17 mouse cellular contexts compared by ENCODE assay signal in the genomic region with DNA sequence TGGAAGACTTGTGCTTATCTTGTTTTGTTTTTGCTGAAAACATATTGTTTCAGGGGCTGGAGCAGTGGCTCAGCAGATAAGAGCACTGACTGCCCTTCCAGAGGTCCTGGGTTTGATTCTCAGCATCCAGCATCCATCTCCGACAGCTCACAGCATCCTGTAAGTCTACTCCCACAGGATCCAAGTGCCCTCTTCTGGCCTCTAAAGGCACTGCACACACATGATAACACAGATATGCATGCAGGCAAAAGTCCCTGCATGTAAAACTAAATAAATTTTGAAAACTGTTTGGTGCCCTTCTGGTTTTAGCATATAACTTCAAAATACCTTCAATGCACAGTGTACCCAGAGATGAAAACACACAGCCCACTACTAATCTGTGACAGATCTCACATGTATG. TPM values are rescaled to one million over a fixed set of nuclear protein-coding genes. Genes with fewer than 3 reads are reported as not detected.
DNase-seq lines count a peak whose midpoint lies in the region; ATAC-seq and TF ChIP-seq lines count a peak whose summit lies in the region.
"Had no signal": no experiment of that assay in that cellular context is flagged by ENCODE, and none has a peak within 500 bp of the region (broad histone marks: within the 10 kb centered on the region; RNA-seq: fewer than 3 reads in every experiment).

No protein-coding gene starts in this region.

- 85% methylated on average over 1 of the region's 1 CpGs for WGBS in heart, adult 2 months
- WGBS in lung, postnatal 0 days = 76% methylated on average over 1 of the region's 1 CpGs
- WGBS in lung, adult 2 months = 79% methylated on average over 1 of the region's 1 CpGs
- WGBS in liver, postnatal 0 days (ENCODE audit: insufficient replicate concordance) = 75% methylated on average over 1 of the region's 1 CpGs

- no peak overlapping the region for H3K9ac ChIP-seq in heart, adult 2 months (ENCODE audit: low read depth, low read length)
- H3K9ac ChIP-seq in lung, postnatal 0 days (replicated peaks; ENCODE audit: low read depth) = no peak overlapping the region
- H3K9ac ChIP-seq in liver, postnatal 0 days (replicated peaks) = no peak overlapping the region
- H3K9ac ChIP-seq: stomach, embryonic 15.5 days had no signal

- DNase-seq in heart, adult 2 months = no peak
- DNase-seq in heart, adult 11 months = no peak
- no peak for DNase-seq in lung, postnatal 0 days (ENCODE audit: low spot score)
- no peak for DNase-seq in lung, adult 2 months
- DNase-seq in ES-CJ7 (ENCODE audit: low read depth, low spot score) = peak; percentile 43
- no peak for DNase-seq in liver, postnatal 0 days
- no peak for DNase-seq in left cerebral cortex, postnatal 10 days (ENCODE audit: extremely low spot score in 1 of 2, low spot score in 2 of 2)
- no peak for DNase-seq in frontal cortex, postnatal 25 days (ENCODE audit: low spot score in 2 of 2)
- DNase-seq: adrenal gland, postnatal 36 days; gastrocnemius, postnatal 36 days; heart, postnatal 4 days; left cerebral cortex, postnatal 4 days; right cerebral cortex, adult 18-20 months had no signal

- H3K4me3 ChIP-seq in heart, adult 2 months = no peak overlapping the region
- H3K4me3 ChIP-seq in lung, postnatal 0 days (ENCODE audit: low read depth, low read length) = no peak overlapping the region
- no peak overlapping the region for H3K4me3 ChIP-seq in lung, adult 2 months (replicated peaks; ENCODE audit: extremely low read depth, low read depth, low read length)
- H3K4me3 ChIP-seq in liver, postnatal 0 days (ENCODE audit: low read depth, low read length) = no peak overlapping the region
- H3K4me3 ChIP-seq: erythroblast, embryonic 14.5 days; stomach, embryonic 15.5 days had no signal

- H3K27ac ChIP-seq in heart, adult 2 months = no peak overlapping the region
- H3K27ac ChIP-seq in lung, postnatal 0 days (ENCODE audit: low read length) = no peak overlapping the region
- H3K27ac ChIP-seq in liver, postnatal 0 days (ENCODE audit: low read depth) = no peak overlapping the region
- H3K27ac ChIP-seq: macrophage; stomach, embryonic 15.5 days had no signal

- peak; percentile 46 for TF ChIP-seq CTCF in heart, adult 2 months (IDR thresholded peaks at IDR 0.05)
- peak; percentile 65 for TF ChIP-seq CTCF in lung, postnatal 0 days (IDR thresholded peaks at IDR 0.05)
- TF ChIP-seq CTCF in lung, adult 2 months (IDR thresholded peaks at IDR 0.05; ENCODE audit: insufficient read depth, low read length) = no peak; the same call in 1 of the 2 replicates
- TF ChIP-seq CTCF in liver, postnatal 0 days (IDR thresholded peaks at IDR 0.05; ENCODE audit: low read depth) = peak; percentile 70

- no peaks in the 10 kb centered on the region for H3K79me2 ChIP-seq in heart, adult 2 months (replicated peaks; ENCODE audit: control insufficient read depth, insufficient read depth, low read length)

- no peak for ATAC-seq in lung, postnatal 0 days
- ATAC-seq in liver, postnatal 0 days = no peak

- H3K4me2 ChIP-seq in lung, postnatal 0 days (replicated peaks; ENCODE audit: low read depth, low read length) = no peak overlapping the region
- H3K4me2 ChIP-seq in liver, postnatal 0 days (ENCODE audit: low read depth, low read length) = no peak overlapping the region
- H3K4me2 ChIP-seq: stomach, embryonic 15.5 days had no signal

- TF ChIP-seq EP300 in heart, adult 2 months (IDR thresholded peaks at IDR 0.05; ENCODE audit: insufficient read depth, low read depth, low read length) = no peak
- TF ChIP-seq EP300 in lung, postnatal 0 days (IDR thresholded peaks at IDR 0.05) = no peak
- no peak for TF ChIP-seq EP300 in liver, postnatal 0 days (IDR thresholded peaks at IDR 0.05; ENCODE audit: low read depth)

- no peak for TF ChIP-seq POLR2A in heart, adult 2 months (IDR thresholded peaks at IDR 0.05; ENCODE audit: insufficient read depth, low read depth, low read length)
- no peak for TF ChIP-seq POLR2A in lung, adult 2 months (IDR thresholded peaks at IDR 0.05; ENCODE audit: borderline replicate concordance, extremely low read depth, low read depth, low read length)

- no peaks in the 10 kb centered on the region for H3K9me3 ChIP-seq in lung, postnatal 0 days (ENCODE audit: low read length)
- H3K9me3 ChIP-seq in liver, postnatal 0 days (ENCODE audit: low read length) = no peaks in the 10 kb centered on the region
- H3K9me3 ChIP-seq: stomach, embryonic 15.5 days had no signal

- H3K27me3 ChIP-seq in heart, adult 2 months (ENCODE audit: control insufficient read depth, insufficient read depth, low read length) = no peaks in the 10 kb centered on the region
- H3K27me3 ChIP-seq in lung, postnatal 0 days (replicated peaks; ENCODE audit: insufficient read depth, low read length) = no peaks in the 10 kb centered on the region
- H3K27me3 ChIP-seq in liver, postnatal 0 days (ENCODE audit: insufficient read depth, low read length) = no peaks in the 10 kb centered on the region
- H3K27me3 ChIP-seq: stomach, embryonic 15.5 days had no signal

- intact Hi-C loops in heart, adult 2 months (cut with DNase I) = no loop called here
- intact Hi-C loops in left cerebral cortex, postnatal 10 days (cut with DNase I) = no loop called here

- no peaks in the 10 kb centered on the region for H3K36me3 ChIP-seq in heart, adult 2 months (ENCODE audit: control insufficient read depth, insufficient read depth, low read length)
- H3K36me3 ChIP-seq in lung, postnatal 0 days (ENCODE audit: insufficient read depth, low read length) = peaks cover 62% of the 10 kb centered on the region
- peaks cover 67% of the 10 kb centered on the region for H3K36me3 ChIP-seq in liver, postnatal 0 days (replicated peaks; ENCODE audit: insufficient read depth, low read length)

- H3K4me1 ChIP-seq in heart, adult 2 months (ENCODE audit: control insufficient read depth, insufficient read depth, low read length) = no peaks in the 10 kb centered on the region
- no peaks in the 10 kb centered on the region for H3K4me1 ChIP-seq in lung, postnatal 0 days (ENCODE audit: insufficient read depth, low read depth, low read length)
- H3K4me1 ChIP-seq in lung, adult 2 months (ENCODE audit: control insufficient read depth, insufficient read depth, low read length) = no peaks in the 10 kb centered on the region
- H3K4me1 ChIP-seq in liver, postnatal 0 days (ENCODE audit: insufficient read depth) = no peaks in the 10 kb centered on the region
- H3K4me1 ChIP-seq: stomach, embryonic 15.5 days had no signal

RNA-seq across cellular contexts. Expression of a gene that starts 15.3 kb away (rescaled TPM):
- 10 to 100 TPM; 25.0 to 29.6 TPM for total RNA-seq in heart, adult 2 months (2021)
- polyA plus RNA-seq in heart, adult 2 months (2012; rRNA removed) = 9.3 and 16.7 TPM in 2 replicates
- 87.4 and 98.1 TPM in 2 replicates for polyA plus RNA-seq in lung, postnatal 0 days (2015; fragmentation: Nextera tagmentation; extraction: Ambion mirVana)
- polyA plus RNA-seq in lung, adult 2 months (2012; rRNA removed) = 8.3 and 13.4 TPM in 2 replicates
- polyA plus RNA-seq in liver, postnatal 0 days (2015; fragmentation: Nextera tagmentation; extraction: Ambion mirVana) = 30.5 and 31.5 TPM in 2 replicates
- 10 to 100 TPM; 54.1 to 54.5 TPM for total RNA-seq in left cerebral cortex, postnatal 10 days (2021)

RNA-seq across cellular contexts. Expression of a gene that starts 27.1 kb away (rescaled TPM):
- not detected for total RNA-seq in heart, adult 2 months (2021)
- polyA plus RNA-seq in heart, adult 2 months (2012; rRNA removed) = not detected in 2 replicates
- polyA plus RNA-seq in lung, postnatal 0 days (2015; fragmentation: Nextera tagmentation; extraction: Ambion mirVana) = 0.72 and 0.95 TPM in 2 replicates
- not detected in 2 replicates for polyA plus RNA-seq in lung, adult 2 months (2012; rRNA removed)
- polyA plus RNA-seq in liver, postnatal 0 days (2015; fragmentation: Nextera tagmentation; extraction: Ambion mirVana) = not detected in 2 replicates
- total RNA-seq in left cerebral cortex, postnatal 10 days (2021) = 1 to 10 TPM; 2.3 TPM
- total RNA-seq: adrenal gland, postnatal 36 days; gastrocnemius, postnatal 36 days; heart, postnatal 4 days had no signal
- polyA plus RNA-seq: erythroblast, embryonic 14.5 days; macrophage; neural tube, embryonic 11.5 days; stomach, embryonic 15.5 days had no signal
